Mouse (Mus musculus) ES-Bruce4 (cell line): ENCODE data around the gene Btbd35f7. TPM values are rescaled to one million over a fixed set of nuclear protein-coding genes. Genes with fewer than 3 reads are reported as not detected.
"Not testable (repeated sequence)": the region's sequence is repeated elsewhere in the genome, so short reads cannot be mapped to it uniquely, and the experiment has no call there.

Experiments
- H3K27ac ChIP-seq: 2 replicates; pipeline ENCODE4 v1.5.1; 2012; ENCODE audit warnings: low read length, inconsistent platforms; ENCODE audit not compliant: insufficient read depth
- H3K27me3 ChIP-seq: 2 replicates; pipeline ENCODE4 v1.6.1; 2012; ENCODE audit warnings: mild to moderate bottlenecking, low read length, inconsistent platforms; ENCODE audit not compliant: control insufficient read depth, poor library complexity, insufficient read depth, severe bottlenecking
- H3K36me3 ChIP-seq: 2 replicates; pipeline ENCODE4 v1.6.1; 2012; ENCODE audit warnings: inconsistent platforms, mild to moderate bottlenecking, low read length, moderate library complexity; ENCODE audit not compliant: control insufficient read depth, poor library complexity, insufficient read depth, severe bottlenecking
- H3K4me1 ChIP-seq: one replicate; pipeline ENCODE4 v1.8.1; 2011; ENCODE audit warnings: low read length; ENCODE audit not compliant: control insufficient read depth, insufficient read depth
- H3K4me3 ChIP-seq: 2 replicates; pipeline ENCODE4 v1.5.1; 2011; ENCODE audit warnings: low read depth, mild to moderate bottlenecking, low read length
- H3K9ac ChIP-seq: 2 replicates; pipeline ENCODE4 v1.6.1; 2012; ENCODE audit warnings: low read depth, mild to moderate bottlenecking, inconsistent platforms; ENCODE audit not compliant: poor library complexity, severe bottlenecking
- H3K9me3 ChIP-seq: replicated peaks from 2 replicates; pipeline ENCODE4 v1.6.1; 2012; ENCODE audit warnings: mild to moderate bottlenecking, low read length, inconsistent platforms; ENCODE audit not compliant: control insufficient read depth, poor library complexity, insufficient read depth, severe bottlenecking
- polyA plus RNA-seq: library from polyadenylated mRNA; stranded (reverse); fragments of >200 nt; gene quantifications from 2 replicates; pipeline ENCODE4 v1.2.4, GENCODE M21; 2011; ENCODE audit warnings: low read depth; ENCODE audit not compliant: missing spikeins, insufficient read depth, insufficient read length

Gene Btbd35f7
- polyA plus RNA-seq: not detected in 2 replicates

- not testable (repeated sequence) for H3K9me3 ChIP-seq, H3K4me3 ChIP-seq, H3K9ac ChIP-seq, H3K27me3 ChIP-seq, H3K27ac ChIP-seq, H3K4me1 ChIP-seq, H3K36me3 ChIP-seq
Observed at GRCm38 (mm10) chrX:5668767-5669166, at the start of gene Btbd35f7. TSS of gene Btbd35f7 (plus strand) at chrX:5669067.

Other genes starting within 250 kb of the Btbd35f7 start
- not detected in 2 replicates for gene Mycs, start 199.8 kb upstream of the Btbd35f7 start, polyA plus RNA-seq